Mouse (Mus musculus): ENCODE measurements around the gene Mettl27. TPM values are rescaled to one million over a fixed set of nuclear protein-coding genes. Genes with fewer than 3 reads are reported as not detected.

Mettl27 gene
- polyA plus RNA-seq, 1 experiment from 2014 or later, result 21.0 TPM

DNA sequence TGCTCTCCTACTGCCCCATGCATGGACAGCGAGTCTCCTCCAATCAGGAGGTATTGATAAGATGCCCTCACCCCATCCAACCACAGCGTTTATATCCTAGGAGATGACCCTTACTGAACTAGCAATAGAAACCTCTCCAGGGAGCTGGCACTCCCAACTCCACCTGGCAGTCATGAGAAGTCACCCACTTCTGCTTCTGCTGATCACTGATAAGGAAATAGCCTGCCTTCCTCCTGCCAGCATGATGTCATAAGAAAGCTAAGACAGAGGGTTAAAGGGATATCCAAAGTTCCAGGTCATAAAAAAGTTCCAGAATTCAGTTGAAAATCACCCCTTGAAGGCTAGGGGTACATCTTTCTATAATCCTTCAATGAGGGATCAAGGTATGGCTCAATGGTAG, 44.0 kb downstream of the Mettl27 start:
- H3K4me2 ChIP-seq, result no peak overlapping the region
- H3K4me1 ChIP-seq, result no peaks in the 10 kb centered on the region
- ATAC-seq (ENCODE audit: insufficient read depth, low FRiP score, low read depth), result peak; percentile 48; the same call in 1 of the 2 replicates
- no peaks in the 10 kb centered on the region for H3K9me3 ChIP-seq
- H3K36me3 ChIP-seq, result no peaks in the 10 kb centered on the region
- H3K27ac ChIP-seq, result no peak overlapping the region
- 87% methylated on average over 2 of the region's 2 CpGs for WGBS
- H3K9ac ChIP-seq, result no peak overlapping the region
- no peak overlapping the region for H3K4me3 ChIP-seq (replicated peaks)
- no peaks in the 10 kb centered on the region for H3K27me3 ChIP-seq (replicated peaks)

DNA sequence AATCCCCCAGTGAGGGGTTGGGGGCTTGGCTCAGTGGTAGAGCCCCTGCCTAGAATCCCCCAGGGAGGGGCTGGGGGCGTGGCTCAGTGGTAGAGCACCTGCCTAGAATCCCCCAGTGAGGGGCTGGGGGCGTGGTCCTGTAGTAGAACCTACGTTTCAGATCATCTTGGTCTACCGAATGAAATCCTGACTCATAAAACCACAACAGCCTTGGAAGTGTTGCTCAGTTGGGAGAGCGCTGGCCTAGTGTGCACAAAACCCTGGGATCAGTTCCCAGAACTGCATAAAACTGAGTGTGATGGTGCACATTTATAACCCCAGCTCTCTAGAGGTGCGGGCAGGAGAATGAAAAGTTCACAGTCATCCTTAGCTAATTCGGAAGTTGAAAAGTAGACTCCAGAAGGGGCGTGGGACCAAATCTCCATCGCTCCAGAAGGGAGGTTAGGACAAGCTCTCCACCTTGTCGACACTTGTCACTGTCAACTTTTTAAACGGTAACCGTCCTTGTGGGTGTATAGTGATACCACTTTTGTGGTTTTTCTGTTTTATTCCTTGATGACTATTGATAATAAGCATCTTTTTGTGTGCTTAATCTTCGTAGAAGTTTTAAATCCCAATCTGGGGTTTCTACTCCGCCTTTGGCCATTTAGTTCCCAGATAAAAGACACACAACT, 44.5 kb downstream of the Mettl27 start:
- Histone ChIP-seq H3K4me3 (replicated peaks) (no peak overlapping the region), H3K4me1 (no peaks in the 10 kb centered on the region), H3K4me2 (no peak overlapping the region), H3K36me3 (no peaks in the 10 kb centered on the region), H3K9ac (no peak overlapping the region), H3K27ac (no peak overlapping the region), H3K9me3 (no peaks in the 10 kb centered on the region), H3K27me3 (replicated peaks) (no peaks in the 10 kb centered on the region)
- 86% methylated on average over 14 of the region's 14 CpGs for WGBS
- ATAC-seq (ENCODE audit: insufficient read depth, low FRiP score, low read depth), result no peak

DNA sequence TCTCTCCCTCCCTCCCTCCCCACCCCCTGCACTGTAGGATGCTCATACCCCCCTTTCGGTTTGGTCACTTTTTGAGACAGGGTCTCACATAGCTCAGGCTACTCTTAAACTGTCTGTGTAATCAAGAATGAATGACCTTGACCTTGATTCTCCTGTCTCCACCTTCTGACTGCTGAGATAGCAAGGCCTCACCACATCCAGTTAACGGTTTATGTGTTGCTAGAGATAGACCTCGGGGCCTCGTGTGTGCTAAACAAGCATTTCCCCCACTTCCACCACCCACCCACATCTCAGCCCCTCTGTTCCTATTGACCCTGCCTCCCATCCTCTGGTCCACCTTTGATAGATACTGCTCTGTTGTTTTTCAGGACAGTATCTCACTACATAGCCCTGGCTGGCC, 45.7 kb downstream of the Mettl27 start:
- Histone ChIP-seq H3K9me3 (no peaks in the 10 kb centered on the region), H3K4me3 (replicated peaks) (no peak overlapping the region), H3K9ac (no peak overlapping the region), H3K27ac (no peak overlapping the region), H3K27me3 (replicated peaks) (no peaks in the 10 kb centered on the region), H3K36me3 (no peaks in the 10 kb centered on the region), H3K4me1 (no peaks in the 10 kb centered on the region), H3K4me2 (no peak overlapping the region)
- WGBS, result 73% methylated on average over 4 of the region's 4 CpGs
- no peak for ATAC-seq (ENCODE audit: insufficient read depth, low FRiP score, low read depth)

DNA sequence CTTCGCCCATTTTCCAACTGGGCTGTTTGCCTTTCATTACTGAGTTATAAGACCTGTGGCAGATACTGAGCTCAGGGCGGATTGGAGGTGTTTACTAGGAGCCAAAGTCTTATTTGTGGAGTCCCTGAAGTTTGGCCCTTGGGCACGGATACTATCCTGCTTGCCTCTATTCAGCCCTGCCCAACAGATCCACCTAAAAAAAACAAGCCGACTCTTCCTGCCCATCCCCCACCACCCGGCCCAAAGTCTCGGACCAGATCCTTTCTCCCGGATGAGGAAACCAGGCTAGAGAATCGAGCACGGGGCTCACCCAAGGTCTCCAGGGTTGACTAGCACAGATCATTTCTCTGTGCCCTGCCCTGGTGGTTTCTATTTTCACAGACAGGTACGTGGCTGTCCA, 49.0 kb downstream of the Mettl27 start:
- Histone ChIP-seq H3K27ac (no peak overlapping the region), H3K4me3 (replicated peaks) (no peak overlapping the region), H3K9ac (no peak overlapping the region), H3K27me3 (replicated peaks) (peaks cover 16% of the 10 kb centered on the region), H3K36me3 (no peaks in the 10 kb centered on the region), H3K9me3 (no peaks in the 10 kb centered on the region), H3K4me1 (peaks cover 15% of the 10 kb centered on the region; the same call in 1 of the 2 replicates), H3K4me2 (no peak overlapping the region)
- ATAC-seq (ENCODE audit: insufficient read depth, low FRiP score, low read depth), result no peak
- WGBS, result 53% methylated on average over 10 of the region's 10 CpGs

DNA sequence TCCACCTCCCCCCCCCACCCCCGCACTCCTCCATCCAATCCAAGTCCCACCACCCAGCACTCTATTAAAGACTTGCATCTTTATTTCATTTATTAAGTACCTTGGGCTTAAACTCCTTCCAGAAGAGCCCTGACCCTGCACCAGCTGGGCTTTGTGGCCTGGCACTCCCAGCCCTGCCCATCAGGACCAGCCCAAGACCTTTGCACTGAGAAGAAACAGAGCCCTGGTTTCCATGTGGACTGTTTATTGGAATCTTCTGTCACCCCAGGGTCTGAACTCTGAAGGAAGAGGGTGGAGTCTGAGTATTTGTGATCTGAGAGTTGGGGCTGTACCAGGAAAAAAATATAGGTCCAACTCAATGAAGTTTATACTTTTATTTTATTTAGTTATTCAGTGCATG, 50.9 kb downstream of the Mettl27 start:
- Histone ChIP-seq H3K27ac (no peak overlapping the region), H3K9me3 (no peaks in the 10 kb centered on the region), H3K27me3 (replicated peaks) (peaks cover 34% of the 10 kb centered on the region), H3K36me3 (no peaks in the 10 kb centered on the region), H3K9ac (no peak overlapping the region), H3K4me3 (replicated peaks) (no peak overlapping the region), H3K4me1 (peaks cover 20% of the 10 kb centered on the region), H3K4me2 (no peak overlapping the region)
- 82% methylated on average over 1 of the region's 1 CpGs for WGBS
- ATAC-seq (ENCODE audit: insufficient read depth, low FRiP score, low read depth), result no peak

DNA sequence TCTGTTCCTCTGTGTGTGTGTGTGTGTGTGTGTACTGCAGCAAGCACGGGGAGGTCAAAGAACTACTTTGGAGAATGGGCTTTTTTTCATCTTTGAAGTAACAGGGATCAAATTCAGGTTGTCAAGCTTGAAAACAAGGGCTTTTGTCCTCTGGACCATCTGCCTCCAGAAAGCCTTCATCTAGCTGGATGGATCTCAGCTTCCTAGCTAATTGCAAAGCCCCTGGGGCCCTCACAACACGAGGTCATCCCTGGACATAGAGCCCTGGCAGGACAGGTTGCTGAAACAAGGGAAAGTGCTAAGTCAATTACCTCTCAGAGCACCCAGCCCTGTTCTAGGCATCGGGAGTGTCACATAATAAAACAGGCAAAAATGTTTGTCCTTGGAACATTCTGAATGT, 51.6 kb downstream of the Mettl27 start:
- H3K4me1 ChIP-seq, result peaks cover 20% of the 10 kb centered on the region
- H3K27ac ChIP-seq, result no peak overlapping the region

DNA sequence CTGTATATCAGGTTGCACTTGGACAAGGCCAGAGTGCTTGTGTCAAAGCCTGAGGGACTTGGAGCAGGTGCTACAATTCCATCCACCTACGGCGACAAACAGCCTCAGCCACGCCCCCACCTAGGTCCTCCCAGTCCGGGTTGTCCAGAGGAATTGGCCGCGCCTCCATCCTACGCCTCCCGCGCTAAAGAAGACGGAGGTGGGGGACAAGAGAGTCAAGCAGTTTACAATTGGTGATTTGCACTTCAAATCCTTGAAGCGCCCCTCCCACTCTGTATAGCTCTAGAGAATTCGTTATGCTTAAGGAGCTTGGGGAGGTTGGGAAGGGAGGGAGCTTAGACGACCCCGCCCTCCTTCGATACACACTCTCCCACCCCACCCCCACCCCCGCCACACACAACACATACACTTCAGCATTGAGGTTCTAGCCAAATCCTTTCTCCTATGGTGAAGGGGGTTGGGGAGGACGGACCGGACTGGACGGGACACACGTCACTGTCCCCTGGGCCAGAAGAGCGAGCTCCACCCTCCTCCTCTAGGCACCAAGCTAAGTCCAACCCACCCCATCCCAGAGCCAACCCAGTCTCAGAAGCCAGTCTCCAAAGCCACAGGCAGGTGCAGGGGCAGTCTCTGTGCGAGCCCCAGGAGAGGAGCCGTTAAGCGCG, 53.6 kb downstream of the Mettl27 start, which contains the start of gene Cldn3:
Cldn3 (plus strand) TSS at position 582 of the 665 bp plus-strand sequence.
- ATAC-seq (ENCODE audit: insufficient read depth, low FRiP score, low read depth), result peak; percentile 91
- H3K9me3 ChIP-seq, result no peaks in the 10 kb centered on the region

More for the DNA sequence above, 51.6 kb downstream of the Mettl27 start:
- H3K9ac ChIP-seq, result no peak overlapping the region
- 26% methylated on average over 3 of the region's 3 CpGs for WGBS
- H3K4me3 ChIP-seq (replicated peaks), result no peak overlapping the region
- no peak for ATAC-seq (ENCODE audit: insufficient read depth, low FRiP score, low read depth)
- no peaks in the 10 kb centered on the region for H3K36me3 ChIP-seq
- H3K9me3 ChIP-seq, result no peaks in the 10 kb centered on the region
- H3K27me3 ChIP-seq (replicated peaks), result peaks cover 34% of the 10 kb centered on the region
- no peak overlapping the region for H3K4me2 ChIP-seq

DNA sequence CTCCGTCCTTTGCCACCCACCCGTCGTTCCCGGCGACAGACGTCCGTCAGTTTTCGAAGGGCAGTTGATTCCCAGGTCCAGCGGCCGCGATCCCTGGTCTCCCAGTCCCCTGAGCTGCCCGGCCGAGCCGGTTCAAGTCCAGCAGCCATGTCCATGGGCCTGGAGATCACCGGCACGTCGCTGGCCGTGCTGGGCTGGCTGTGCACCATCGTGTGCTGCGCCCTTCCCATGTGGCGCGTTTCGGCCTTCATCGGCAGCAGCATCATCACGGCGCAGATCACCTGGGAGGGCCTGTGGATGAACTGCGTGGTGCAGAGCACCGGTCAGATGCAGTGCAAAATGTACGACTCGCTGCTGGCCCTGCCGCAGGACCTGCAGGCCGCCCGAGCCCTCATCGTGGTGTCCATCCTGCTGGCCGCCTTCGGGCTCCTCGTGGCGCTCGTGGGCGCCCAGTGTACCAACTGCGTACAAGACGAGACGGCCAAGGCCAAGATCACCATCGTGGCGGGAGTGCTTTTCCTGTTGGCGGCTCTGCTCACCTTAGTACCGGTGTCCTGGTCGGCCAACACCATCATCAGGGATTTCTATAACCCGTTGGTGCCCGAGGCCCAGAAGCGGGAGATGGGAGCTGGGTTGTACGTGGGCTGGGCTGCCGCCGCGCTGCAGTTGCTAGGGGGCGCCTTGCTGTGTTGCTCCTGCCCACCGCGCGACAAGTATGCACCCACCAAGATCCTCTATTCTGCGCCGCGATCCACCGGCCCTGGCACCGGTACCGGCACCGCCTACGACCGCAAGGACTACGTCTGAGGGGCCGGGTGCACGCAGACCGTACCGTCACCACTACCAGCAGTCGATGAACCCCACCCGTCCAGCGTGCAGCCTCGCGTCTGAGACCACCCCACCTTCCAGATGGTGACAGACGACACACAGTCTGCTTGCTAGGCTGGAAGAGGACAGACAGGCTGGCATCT, 54.4 kb downstream of the Mettl27 start:
- no peak for ATAC-seq (ENCODE audit: insufficient read depth, low FRiP score, low read depth)
- Histone ChIP-seq H3K27me3 (replicated peaks) (peaks cover 34% of the 10 kb centered on the region), H3K9ac (peak overlapping the region; percentile 17; the same call in 1 of the 2 replicates)

More for the DNA sequence above, 53.6 kb downstream of the Mettl27 start, which contains the start of gene Cldn3:
- H3K4me1 ChIP-seq, result peaks cover 20% of the 10 kb centered on the region
- peak within 1 kb of the TSS; percentile 42 for H3K4me3 ChIP-seq (replicated peaks)
- H3K4me2 ChIP-seq, result peak within 1 kb of the TSS; percentile 57
- H3K27ac ChIP-seq, result peak within 1 kb of the TSS; percentile 84
- 1% methylated on average over 25 of the region's 25 CpGs for WGBS
- peaks cover 34% of the 10 kb centered on the region for H3K27me3 ChIP-seq (replicated peaks)
- no peaks in the 10 kb centered on the region for H3K36me3 ChIP-seq
- peak within 1 kb of the TSS; percentile 17; the same call in 1 of the 2 replicates for H3K9ac ChIP-seq

DNA sequence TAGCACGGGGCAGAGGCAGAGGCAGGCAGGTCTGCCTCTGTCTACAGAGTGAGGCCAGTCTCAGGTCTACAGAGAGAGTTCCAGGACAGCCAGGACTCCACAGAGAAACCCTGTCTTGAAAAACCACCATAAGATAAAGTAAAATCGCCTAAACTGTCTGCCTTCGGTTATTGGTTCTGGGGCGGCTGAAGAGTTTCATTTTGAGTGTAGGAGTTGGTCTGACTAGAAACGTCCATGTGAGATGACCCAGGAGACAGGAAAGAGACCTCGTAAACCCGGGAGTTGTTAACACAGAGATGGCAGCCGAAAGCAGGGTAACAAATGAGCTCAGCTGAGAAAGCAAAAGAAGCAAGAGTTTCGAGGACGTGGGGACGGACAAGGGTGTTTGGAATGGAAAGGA, 57.0 kb downstream of the Mettl27 start:
- peak overlapping the region; percentile 3; the same call in 1 of the 2 replicates for H3K4me3 ChIP-seq (replicated peaks)
- ATAC-seq (ENCODE audit: insufficient read depth, low FRiP score, low read depth), result no peak
- H3K27me3 ChIP-seq (replicated peaks), result peaks cover 34% of the 10 kb centered on the region
- no peak overlapping the region for H3K9ac ChIP-seq
- H3K4me1 ChIP-seq, result peaks cover 20% of the 10 kb centered on the region
- H3K4me2 ChIP-seq, result peak overlapping the region; percentile 15
- no peaks in the 10 kb centered on the region for H3K36me3 ChIP-seq
- H3K27ac ChIP-seq, result no peak overlapping the region
- no peaks in the 10 kb centered on the region for H3K9me3 ChIP-seq
- 45% methylated on average over 11 of the region's 11 CpGs for WGBS

More for the DNA sequence above, 54.4 kb downstream of the Mettl27 start:
- WGBS, result 4% methylated on average over 79 of the region's 79 CpGs
- peak overlapping the region; percentile 42 for H3K4me3 ChIP-seq (replicated peaks)
- peaks cover 20% of the 10 kb centered on the region for H3K4me1 ChIP-seq
- H3K9me3 ChIP-seq, result no peaks in the 10 kb centered on the region
- peak overlapping the region; percentile 57 for H3K4me2 ChIP-seq
- no peaks in the 10 kb centered on the region for H3K36me3 ChIP-seq
- H3K27ac ChIP-seq, result peak overlapping the region; percentile 84

DNA sequence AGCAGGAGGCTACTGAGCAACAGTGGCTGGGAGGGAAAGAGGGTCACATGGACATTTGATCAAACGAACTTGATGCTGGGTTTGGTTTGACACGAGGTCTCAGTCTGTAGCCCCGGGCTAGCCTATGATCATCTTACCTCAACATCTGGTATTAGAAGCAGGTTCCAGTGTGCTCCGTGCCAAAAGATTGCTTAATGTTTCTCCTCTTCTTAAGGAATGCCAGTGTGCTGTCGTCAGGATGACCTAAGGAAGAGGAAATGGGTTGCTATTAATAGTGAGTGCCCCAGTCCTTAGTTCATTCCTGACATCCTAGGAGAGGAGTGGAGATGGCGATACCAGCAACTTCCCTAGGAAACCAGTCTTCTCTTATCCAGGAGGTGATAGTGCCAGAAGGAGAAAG, 57.6 kb downstream of the Mettl27 start:
- Histone ChIP-seq H3K9me3 (no peaks in the 10 kb centered on the region), H3K4me2 (no peak overlapping the region), H3K27me3 (replicated peaks) (peaks cover 32% of the 10 kb centered on the region), H3K4me1 (peaks cover 18% of the 10 kb centered on the region), H3K4me3 (replicated peaks) (no peak overlapping the region), H3K36me3 (no peaks in the 10 kb centered on the region), H3K9ac (no peak overlapping the region), H3K27ac (no peak overlapping the region)
- no peak for ATAC-seq (ENCODE audit: insufficient read depth, low FRiP score, low read depth)
- WGBS, result 54% methylated on average over 6 of the region's 6 CpGs
